Mouse (Mus musculus): ENCODE measurements at regions not wholly inside any gene's neighbourhood (a gene's known extent, or its start where the extent isn't known, plus 50 kb on each side); places are given as distances from the start of the nearest gene placed in this dataset.

DNA sequence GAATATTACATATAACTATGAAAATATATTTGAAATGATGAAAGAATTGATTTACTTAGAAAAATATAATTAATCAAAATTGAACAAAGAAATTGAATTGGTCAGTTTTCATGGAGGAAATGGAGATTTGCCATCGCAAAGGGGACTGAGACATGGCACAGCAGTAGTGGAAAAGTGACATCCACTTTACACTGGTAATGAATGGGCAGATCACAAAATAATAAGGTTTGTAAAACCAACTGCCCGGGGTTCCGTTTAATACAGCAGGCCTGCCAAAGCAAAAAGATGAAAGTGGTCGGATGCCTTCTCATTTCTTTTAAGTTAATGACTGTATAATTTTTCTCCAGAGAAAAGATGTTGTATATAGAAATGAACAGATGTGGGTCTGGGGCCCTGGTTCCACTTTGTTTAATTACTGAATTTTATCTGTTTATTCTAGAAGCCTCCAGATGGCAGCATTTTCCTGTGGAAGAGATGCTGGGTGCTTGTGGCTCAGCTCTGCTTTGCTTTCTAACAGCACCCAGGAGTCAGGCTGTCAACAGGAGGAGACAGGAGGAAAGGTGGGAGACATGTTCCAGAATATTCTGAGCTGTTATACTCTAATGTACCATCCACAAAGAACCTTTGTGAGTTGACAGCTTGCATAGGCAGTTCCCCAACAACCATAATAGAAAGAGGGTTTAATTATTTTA, 75.6 kb upstream of the Fbxl17 start:
- DNase-seq = no peak

DNA sequence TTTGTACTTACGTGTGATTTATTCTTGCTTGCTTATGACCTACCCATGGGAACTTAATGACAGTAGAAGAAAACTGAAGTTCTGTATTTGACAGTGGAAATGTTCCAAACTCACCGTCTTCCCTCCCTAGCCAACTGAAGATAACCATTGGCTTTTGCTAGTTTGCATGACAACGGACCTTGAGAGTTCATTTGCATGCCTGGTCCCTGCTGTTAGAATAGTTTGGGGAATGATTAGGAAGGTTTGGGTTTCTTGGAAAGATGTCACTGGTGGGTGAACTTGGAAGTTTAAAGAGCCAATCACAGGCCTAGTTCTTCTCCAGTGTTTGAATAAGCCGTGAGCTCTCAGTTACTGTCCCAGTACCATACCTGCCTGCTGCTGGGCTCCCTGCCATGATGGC, 83.1 kb upstream of the Fbxl17 start:
- no peak for DNase-seq

DNA sequence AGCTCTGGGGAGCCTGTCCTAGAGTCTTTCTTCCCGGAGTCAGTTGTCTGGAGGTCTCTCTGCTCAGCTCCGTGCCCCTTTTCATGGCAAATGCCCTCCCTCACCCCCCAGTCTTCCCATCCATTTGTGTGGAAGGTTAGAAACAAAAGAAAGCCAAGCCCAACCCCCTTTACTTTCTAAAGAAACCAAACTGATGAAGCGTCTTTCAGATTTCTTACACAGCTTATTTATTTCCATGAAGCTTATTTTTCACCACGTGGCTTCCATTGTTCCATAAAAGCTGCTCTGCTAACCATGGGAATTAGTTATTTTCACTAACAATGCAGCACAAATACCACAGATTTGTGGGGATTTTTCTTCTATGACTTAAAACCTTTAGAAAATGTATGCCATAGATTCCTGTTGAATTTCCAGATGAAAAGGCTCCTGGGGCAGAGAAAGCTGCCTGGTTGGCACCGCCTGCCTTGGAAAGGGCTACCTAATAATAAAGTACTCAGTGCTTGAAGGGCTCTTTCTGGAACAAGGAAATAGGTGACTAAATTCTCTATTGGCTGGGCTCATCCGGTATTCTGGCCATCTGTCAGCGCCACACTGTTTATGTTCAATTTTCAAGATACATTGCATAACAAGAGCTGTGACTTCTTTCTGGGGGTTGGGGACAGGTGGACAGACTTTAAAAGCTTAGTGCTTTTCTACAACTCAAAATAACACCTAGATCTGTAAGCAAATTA, 107.4 kb upstream of the Fbxl17 start:
- no peak for DNase-seq

DNA sequence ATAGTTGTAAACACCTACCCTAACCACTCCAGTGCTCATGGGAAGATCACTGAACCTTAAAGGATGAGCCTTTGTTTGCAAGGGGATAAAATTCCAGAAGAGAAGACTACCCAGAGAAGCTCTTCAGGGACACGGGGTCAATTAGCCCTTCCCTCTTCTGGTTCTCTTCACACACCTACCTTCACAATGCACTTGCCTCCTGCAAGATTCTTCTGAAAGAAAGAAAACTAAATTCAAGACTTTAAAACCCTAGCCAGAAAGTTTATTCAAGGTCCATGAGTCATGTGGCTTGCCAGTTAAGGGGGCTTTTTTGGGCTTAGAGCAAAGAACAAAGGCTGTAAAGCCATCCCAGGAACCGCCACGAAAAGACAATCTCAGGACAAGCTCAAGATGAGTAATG, 122.9 kb upstream of the Fbxl17 start:
- no peak for DNase-seq

DNA sequence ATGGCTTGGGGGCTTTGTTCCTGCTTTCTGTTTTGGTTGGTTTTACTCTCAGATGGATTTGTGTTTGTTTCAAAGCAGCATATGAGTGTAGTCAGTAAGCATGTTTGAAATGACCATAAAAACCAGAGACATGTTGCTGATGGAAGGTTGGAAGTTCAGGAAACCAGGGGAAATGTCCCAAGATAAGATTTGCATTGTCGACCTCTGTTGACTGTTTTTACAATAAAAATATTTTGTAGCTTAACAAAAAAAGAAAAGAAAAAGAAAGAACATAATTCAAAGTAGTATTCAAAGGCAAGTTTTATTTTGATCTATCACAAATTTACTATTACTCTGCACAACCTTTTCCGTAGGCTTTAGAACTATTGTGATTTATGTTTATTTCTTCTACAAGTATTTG, 137.8 kb upstream of the Fbxl17 start:
- no peak for DNase-seq

GRCm38 (mm10) chr17:63644390-63644789, 144.6 kb upstream of the Fbxl17 start:
- DNase-seq = no peak

DNA sequence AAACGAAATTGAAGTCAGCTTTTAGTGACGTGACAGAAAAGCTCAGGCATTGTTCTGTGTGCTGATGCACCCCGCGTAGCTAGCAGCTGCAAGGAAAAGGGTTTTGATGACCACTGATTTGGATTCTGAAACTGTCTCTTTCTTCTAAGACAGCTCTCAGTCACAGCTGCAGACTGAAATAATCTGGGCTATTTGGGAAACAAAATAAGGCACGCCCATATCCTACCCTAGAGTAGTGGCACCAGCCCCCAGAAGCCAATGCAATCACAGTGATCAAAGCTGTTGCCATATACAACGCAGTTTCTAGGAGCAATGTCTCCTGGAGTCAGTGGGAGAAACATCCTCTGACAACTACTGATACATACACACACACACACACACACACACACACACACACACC, 157.9 kb upstream of the Fbxl17 start:
- no peak for DNase-seq

- no peak for DNase-seq
Observed at GRCm38 (mm10) chr17:63660841-63661481, 161.1 kb upstream of the Fbxl17 start.

DNA sequence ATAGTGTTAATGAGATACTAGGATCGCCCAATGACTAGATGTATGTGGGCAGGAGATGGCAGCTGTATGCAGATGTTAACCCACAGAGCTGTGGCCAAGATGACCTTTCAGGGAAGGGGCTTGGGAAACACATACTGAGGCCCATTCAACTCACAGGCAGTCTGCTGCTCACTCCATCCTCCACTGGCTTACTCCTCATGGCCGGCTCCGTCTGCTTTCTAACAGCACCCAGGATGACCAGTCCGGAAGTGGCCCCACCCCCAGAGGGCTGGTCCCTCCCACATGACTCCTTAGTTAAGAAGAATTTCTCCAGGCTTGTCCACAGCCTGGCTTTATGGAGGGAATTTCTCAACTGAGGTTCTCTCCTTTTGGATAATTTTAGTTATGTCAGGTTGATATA, 161.8 kb upstream of the Fbxl17 start:
- no peak for DNase-seq

- no peak for DNase-seq
Observed at GRCm38 (mm10) chr17:63662251-63662650, 162.4 kb upstream of the Fbxl17 start.

DNA sequence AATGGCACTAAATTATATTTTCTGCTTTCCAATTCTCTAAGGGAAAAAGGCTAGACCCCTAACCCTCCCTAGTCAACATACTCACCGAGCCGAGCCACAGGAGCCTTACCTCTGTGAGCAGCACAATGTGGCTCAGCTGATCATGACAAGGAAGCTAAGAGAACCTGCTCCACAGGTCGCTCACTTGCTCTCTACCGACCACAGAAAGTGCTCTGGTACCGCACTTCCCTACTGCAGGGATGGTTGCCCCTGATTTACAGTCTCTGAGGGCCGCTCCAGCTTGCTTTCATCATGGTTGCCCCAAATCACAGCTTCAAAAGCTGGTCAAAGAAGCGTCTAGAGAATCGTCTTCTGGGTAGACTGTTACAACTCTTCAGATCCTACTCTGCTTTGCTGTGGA, 177.0 kb upstream of the Fbxl17 start:
- DNase-seq = no peak

DNA sequence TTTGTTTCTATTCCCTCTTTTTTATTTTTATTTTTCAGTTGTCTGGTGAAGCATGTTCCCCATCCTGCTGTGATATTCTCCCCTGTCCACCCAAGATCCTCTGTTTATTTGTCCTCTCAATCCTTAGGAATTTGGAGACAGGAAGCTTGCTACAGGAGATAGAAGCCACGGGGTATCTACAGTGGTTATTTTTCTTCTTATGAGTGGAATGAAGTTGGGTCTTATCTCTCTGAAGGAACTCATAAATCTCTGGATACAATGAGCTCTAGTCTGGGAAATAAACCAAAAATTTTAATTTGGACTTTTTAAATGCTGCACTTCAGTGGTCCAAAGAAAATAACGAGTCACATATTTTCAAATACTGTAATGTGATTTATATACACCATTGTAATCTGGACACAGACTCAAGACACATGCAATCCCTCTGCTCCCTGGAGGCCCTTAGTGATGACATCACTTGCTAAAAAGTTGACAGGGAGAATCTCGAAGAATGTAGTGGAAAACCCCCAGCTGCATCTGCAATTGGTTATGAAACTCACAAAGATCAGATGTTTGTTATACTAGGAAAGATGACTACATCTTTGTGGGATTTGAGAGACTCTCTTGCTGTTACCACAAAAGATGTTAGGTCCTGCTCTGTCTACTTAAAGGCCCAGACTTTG, 178.3 kb upstream of the Fbxl17 start:
- no peak for DNase-seq

- no peak for DNase-seq
Observed at GRCm38 (mm10) chr17:63680479-63680878, 180.7 kb upstream of the Fbxl17 start.

GRCm38 (mm10) chr17:63683345-63683744, 179.5 kb upstream of the Fer start:
- peak; percentile 10 for DNase-seq

DNA sequence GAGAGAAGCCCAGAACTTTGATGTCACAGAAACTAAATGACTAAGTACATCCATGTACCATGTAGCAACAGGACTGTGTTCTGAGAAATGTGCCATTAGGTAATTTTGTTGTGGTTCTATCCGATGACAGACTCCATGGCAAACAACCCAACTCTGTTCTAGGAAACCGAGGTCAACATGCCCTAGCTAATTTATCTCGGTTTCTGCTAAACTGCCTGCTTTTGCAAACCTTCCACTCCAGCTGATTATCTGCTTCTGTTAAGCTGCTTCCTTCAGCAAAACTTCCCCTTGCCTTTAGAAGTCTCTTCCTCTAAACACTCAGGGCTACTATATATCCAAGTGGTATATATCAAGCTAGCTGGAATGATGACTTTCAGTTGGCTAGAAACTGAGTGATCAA, 178.8 kb upstream of the Fer start:
- DNase-seq = no peak

DNA sequence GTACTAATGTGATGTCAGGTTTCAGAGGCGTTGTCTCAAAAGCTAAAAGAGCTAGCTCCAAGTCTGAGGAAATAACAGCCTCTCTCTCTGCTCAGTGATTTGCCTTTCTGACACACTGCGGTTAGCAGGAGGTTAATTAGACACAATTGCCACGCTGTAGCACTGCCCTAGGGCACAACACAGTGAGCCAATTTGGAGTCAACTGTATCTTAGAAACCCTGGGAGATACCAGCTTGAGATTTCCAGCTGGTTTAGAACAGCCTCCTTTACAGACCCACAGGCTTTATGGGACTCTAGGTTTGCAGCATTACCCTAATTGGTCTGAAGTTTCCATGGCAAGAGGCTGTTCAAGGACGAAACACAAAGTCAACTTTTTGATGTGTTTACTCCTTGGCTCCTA, 176.9 kb upstream of the Fer start:
- no peak for DNase-seq

GRCm38 (mm10) chr17:63686361-63686760, 176.5 kb upstream of the Fer start:
- no peak for DNase-seq

GRCm38 (mm10) chr17:63689291-63689690, 173.6 kb upstream of the Fer start:
- no peak for DNase-seq

- DNase-seq = no peak
Observed at GRCm38 (mm10) chr17:63690829-63691689, 171.8 kb upstream of the Fer start.

GRCm38 (mm10) chr17:63691690-63691968, 171.2 kb upstream of the Fer start:
- DNase-seq = no peak

GRCm38 (mm10) chr17:63693274-63693673, 169.6 kb upstream of the Fer start:
- no peak for DNase-seq

DNA sequence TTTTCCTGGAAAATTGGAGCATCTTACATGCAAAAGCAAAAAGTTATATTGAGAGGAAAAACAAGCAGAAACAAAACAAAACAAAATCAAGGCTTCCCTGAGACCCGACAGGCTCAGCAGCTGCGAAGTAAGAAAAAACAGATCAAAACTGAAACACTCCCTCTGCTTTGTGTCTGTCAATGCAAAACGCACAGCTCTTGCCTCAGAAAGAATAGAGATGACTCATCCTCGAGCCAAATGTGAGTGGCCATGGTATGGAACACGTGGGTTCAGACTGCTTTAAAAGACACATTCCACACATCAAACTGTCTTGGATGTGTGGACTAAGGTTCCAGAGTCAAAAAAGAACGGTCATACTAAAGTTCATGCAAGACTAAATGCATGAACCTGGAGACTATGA, 163.3 kb upstream of the Fer start:
- no peak for DNase-seq

DNA sequence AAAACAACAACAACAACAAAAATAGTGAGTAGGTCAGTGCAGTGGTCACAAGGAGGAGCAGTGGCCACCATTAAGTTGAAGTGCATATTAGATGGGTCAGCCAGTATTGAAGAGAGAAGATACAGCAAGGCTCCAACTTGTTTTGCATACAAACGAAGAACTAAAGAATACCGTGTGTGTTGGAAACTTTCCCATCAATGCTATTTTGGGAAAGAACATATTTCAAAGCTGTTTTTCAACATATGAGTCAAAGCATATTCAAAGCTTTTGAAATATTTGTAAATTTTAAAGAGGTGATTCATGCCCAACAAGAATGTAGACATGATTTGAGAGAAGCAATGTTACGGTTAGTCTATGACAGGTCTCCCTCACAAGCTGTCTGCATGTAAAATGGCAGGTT, 157.9 kb upstream of the Fer start:
- no peak for DNase-seq
